Mouse (Mus musculus): ENCODE data around the gene Syngr3.

The Syngr3 gene

GRCm38 (mm10) chr17:24644030-24644715 is 45.6 kb downstream of the Syngr3 start:
- DNase-seq = no peak

DNA sequence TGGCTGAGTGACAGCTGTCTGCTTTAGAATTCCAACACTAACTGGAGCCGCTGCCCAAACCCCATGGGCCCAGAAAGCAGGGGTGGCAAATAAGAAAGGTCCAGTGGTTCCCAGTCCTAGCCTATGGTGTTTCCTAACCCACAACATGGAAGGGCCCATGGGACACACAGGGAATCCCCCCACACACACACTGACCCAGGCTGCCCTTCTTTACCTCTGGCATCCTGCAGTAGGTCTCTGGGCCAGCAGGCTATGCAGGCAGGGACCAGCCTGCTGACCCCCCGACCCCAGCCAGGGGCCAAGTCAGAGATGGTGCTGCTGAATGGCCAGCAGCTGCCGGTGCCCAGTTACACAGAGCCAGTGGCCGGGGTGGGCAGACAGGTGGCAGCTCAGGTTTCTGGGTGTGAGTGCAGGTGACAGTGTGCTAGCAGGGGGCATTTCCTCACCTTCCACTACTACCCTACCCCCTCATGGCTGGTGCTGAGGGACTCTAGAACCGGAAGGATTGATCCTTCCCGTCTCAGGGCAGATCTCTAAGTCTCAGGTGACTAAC is 46.9 kb downstream of the Syngr3 start:
- no peak for DNase-seq

DNA sequence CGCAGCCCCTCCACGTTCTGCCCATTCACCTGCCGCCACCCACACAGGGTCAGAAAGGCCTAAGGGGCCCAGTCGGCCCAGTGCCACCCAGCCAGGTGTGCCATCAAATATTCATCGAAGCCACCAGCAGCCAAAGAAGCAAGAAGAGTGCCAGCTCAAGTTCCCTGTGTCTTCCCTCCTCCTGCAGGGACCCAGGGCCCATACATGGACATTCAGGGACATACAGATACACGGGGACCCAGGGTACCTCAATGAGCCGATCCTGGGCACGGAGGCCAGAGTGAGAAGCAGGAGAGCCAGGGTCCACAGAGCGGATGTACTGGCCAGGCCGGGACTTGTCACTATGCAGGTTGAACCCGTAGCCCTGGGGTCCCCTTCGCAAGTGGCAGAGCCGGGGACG is 47.8 kb downstream of the Syngr3 start:
- DNase-seq = no peak

- no peak for DNase-seq
These were observed 49.2 kb downstream of the Syngr3 start for GRCm38 (mm10) chr17:24640581-24640980.

- DNase-seq = no peak
These were observed 49.6 kb downstream of the Syngr3 start for GRCm38 (mm10) chr17:24640119-24640518.

- DNase-seq = no peak
These were observed 50.2 kb downstream of the Syngr3 start for GRCm38 (mm10) chr17:24639571-24639988.

GRCm38 (mm10) chr17:24638840-24639239 is 50.9 kb downstream of the Syngr3 start:
- DNase-seq = no peak

- no peak for DNase-seq
These were observed 51.5 kb downstream of the Syngr3 start for GRCm38 (mm10) chr17:24638214-24638613.

DNA sequence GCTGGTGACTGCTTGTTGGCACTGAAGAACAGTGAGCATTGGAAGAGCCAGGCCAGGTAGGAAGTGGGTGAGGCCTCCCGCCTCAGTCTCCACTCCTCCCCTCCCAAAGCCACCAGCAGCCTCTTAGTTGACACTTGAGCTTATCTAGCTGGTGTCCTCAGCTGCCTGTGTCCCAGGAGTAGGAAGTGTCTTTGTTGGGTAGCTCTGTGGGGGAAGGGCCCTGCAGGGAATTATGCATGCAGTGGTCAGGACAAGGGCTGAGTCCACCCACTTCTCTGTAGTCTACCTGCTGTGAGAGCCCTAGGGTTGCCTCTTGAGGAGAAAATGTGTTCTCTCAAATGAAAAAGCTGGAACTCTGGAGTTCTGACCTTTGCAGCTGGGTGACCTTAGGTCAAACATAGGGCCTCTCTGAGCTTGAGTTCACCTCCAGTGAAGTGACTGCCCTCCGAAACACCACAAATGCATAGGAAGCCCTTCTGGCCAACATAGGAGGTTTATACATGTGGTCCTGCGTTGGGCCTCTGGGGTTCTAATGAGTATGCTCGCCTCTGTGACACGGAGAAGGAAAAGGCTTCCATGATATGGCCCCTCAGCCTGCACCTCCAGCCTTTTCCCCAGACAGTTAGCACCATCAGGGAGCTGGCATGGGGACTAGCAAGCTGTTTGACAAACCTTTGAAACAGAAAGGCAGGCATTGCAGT is 52.8 kb downstream of the Syngr3 start:
- no peak for DNase-seq

- DNase-seq = no peak
These were observed 54.1 kb downstream of the Syngr3 start for GRCm38 (mm10) chr17:24635694-24636093.

All from cerebellum, postnatal 10 days (tissue).